Mouse (Mus musculus) liver, embryonic 16.5 days (tissue): ENCODE measurements around the gene Emg1. TPM values are rescaled to one million over a fixed set of nuclear protein-coding genes. Genes with fewer than 3 reads are reported as not detected.
A peak's percentile ranks its signal among the peaks of the same experiment; 100 is the strongest.

Experiments
- ATAC-seq: fragments of 200-750 bp; cut with Nextera tagmentation; 2 replicates; pipeline ENCODE4 v1.8.0; 2017; ENCODE audit warnings: low read depth, mild to moderate bottlenecking, moderate number of reproducible peaks, moderate library complexity
- H3K27ac ChIP-seq: fragments of 300-500 bp; sonication (generic); 2 replicates; pipeline ENCODE4 v1.5.1; 2014; ENCODE audit warnings: mild to moderate bottlenecking, low read length
- H3K27me3 ChIP-seq: fragments of 300-500 bp; sonication (generic); 2 replicates; pipeline ENCODE4 v1.6.1; 2014; ENCODE audit warnings: low read depth, low read length, mixed read lengths; ENCODE audit not compliant: control insufficient read depth, insufficient read depth
- H3K36me3 ChIP-seq: fragments of 300-500 bp; sonication (generic); 2 replicates; pipeline ENCODE4 v1.6.1; 2014; ENCODE audit warnings: mild to moderate bottlenecking; ENCODE audit not compliant: control insufficient read depth, insufficient read depth
- H3K4me1 ChIP-seq: fragments of 300-500 bp; sonication (generic); 2 replicates; pipeline ENCODE4 v1.6.1; 2014; ENCODE audit warnings: low read depth, low read length, mixed read lengths; ENCODE audit not compliant: control insufficient read depth
- H3K4me2 ChIP-seq: fragments of 300-500 bp; sonication (generic); 2 replicates; pipeline ENCODE4 v1.6.1; 2014; ENCODE audit warnings: low read depth, low read length, mixed read lengths
- H3K4me3 ChIP-seq: fragments of 300-500 bp; sonication (generic); 2 replicates; pipeline ENCODE4 v1.5.1; 2014; ENCODE audit warnings: low read depth, mild to moderate bottlenecking, low read length
- H3K9ac ChIP-seq: fragments of 300-500 bp; sonication (generic); 2 replicates; pipeline ENCODE4 v1.6.1; 2014; ENCODE audit warnings: low read depth, low read length
- H3K9me3 ChIP-seq: fragments of 300-500 bp; sonication (generic); replicated peaks from 2 replicates; pipeline ENCODE4 v1.6.1; 2016; ENCODE audit warnings: low read length; ENCODE audit not compliant: control insufficient read depth
- WGBS: fragments of 180-500 bp; shearing (Covaris S2); extraction: QIAGEN DNeasy Blood & Tissue Kit; methylation state at CpG from one replicate; pipeline ENCODE4 v1.1.7; 2014; ENCODE audit not compliant: insufficient replicate concordance; 5-methylcytosine and 5-hydroxymethylcytosine counted together
- polyA plus RNA-seq: library from polyadenylated mRNA; unstranded; fragments of >200 nt; fragmentation: Nextera tagmentation; extraction: Ambion mirVana; gene quantifications from 2 replicates; pipeline ENCODE4 v1.2.1, GENCODE M21; 2015

Gene Emg1
- polyA plus RNA-seq, 1 experiment from 2014 or later, result 105 TPM

- H3K9me3 ChIP-seq, result no peaks in the 10 kb centered on the region
- WGBS, result 42% methylated on average over 7 of the region's 7 CpGs
- peak overlapping the region; percentile 88 for H3K27ac ChIP-seq
- peak overlapping the region; percentile 94 for H3K4me3 ChIP-seq
- peak overlapping the region; percentile 89 for H3K9ac ChIP-seq
- H3K27me3 ChIP-seq, result no peaks in the 10 kb centered on the region
- H3K4me2 ChIP-seq, result peak overlapping the region; percentile 89
- ATAC-seq, result no peak
- H3K36me3 ChIP-seq, result no peaks in the 10 kb centered on the region
- H3K4me1 ChIP-seq, result peaks cover 21% of the 10 kb centered on the region
These were observed 47.7 kb downstream of the Emg1 start for GRCm38 (mm10) chr6:124664256-124664655.

DNA sequence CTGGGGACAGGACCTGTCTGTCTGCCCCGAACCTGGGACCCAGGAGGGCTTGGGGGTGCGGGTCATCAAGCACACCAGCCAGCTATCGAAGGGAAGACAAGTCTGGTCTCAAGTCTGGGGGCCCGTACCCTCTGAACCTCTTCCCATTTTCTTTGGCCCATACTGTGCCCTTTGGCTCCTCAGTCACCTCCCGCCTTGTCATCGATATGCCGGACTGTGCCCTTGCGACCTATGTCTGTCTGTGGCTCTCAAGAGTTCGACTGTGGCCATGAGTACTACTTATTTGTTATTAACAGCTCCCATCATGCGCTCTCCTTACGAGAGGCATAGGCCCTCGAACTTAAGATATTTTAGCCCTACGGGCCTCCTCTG, 48.6 kb downstream of the Emg1 start:
- peaks cover 21% of the 10 kb centered on the region for H3K4me1 ChIP-seq
- H3K9me3 ChIP-seq, result no peaks in the 10 kb centered on the region
- no peaks in the 10 kb centered on the region for H3K36me3 ChIP-seq
- H3K4me3 ChIP-seq, result peak overlapping the region; percentile 94
- 8% methylated on average over 13 of the region's 13 CpGs for WGBS
- H3K27me3 ChIP-seq, result no peaks in the 10 kb centered on the region
- ATAC-seq, result peak; percentile 4
- H3K4me2 ChIP-seq, result peak overlapping the region; percentile 89
- peak overlapping the region; percentile 88 for H3K27ac ChIP-seq
- peak overlapping the region; percentile 89 for H3K9ac ChIP-seq

GRCm38 (mm10) chr6:124662477-124663423, 49.2 kb downstream of the Emg1 start, which contains the start of gene Lpcat3:
TSS of gene Lpcat3 (plus strand) at chr6:124663027.
- H3K9me3 ChIP-seq, result no peaks in the 10 kb centered on the region
- H3K36me3 ChIP-seq, result no peaks in the 10 kb centered on the region
- peak within 1 kb of the TSS; percentile 88 for H3K27ac ChIP-seq
- H3K4me2 ChIP-seq, result peak within 1 kb of the TSS; percentile 89
- peak; percentile 96 for ATAC-seq
- H3K4me1 ChIP-seq, result peaks cover 21% of the 10 kb centered on the region
- H3K4me3 ChIP-seq, result peak within 1 kb of the TSS; percentile 94
- H3K27me3 ChIP-seq, result no peaks in the 10 kb centered on the region
- 1% methylated on average over 76 of the region's 87 CpGs for WGBS
- H3K9ac ChIP-seq, result peak within 1 kb of the TSS; percentile 89

DNA sequence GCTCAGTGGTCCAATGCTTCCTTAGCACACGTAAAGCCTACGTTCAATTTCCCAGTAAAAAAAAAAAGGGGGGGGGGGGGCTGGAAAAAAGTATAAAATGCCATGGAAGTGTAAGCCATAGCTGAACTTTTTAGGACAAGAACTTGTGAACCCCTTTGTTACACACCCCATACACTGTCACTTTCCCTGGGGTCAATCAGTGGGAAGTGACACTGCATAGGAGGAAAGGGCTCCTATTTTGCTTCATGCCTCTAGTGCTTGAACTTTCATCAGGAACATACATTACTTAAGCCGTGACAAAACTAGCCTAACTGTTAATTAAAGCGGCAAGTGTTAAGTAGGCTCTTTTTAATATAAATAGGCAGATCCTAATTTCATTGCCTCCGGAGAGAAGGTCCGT, 50.0 kb downstream of the Emg1 start:
- Histone ChIP-seq H3K4me2 (peak overlapping the region; percentile 89), H3K27ac (peak overlapping the region; percentile 88), H3K27me3 (no peaks in the 10 kb centered on the region), H3K4me3 (peak overlapping the region; percentile 94), H3K9ac (peak overlapping the region; percentile 89), H3K36me3 (no peaks in the 10 kb centered on the region), H3K9me3 (no peaks in the 10 kb centered on the region), H3K4me1 (peaks cover 21% of the 10 kb centered on the region)
- ATAC-seq, result no peak
- WGBS, result 29% methylated on average over 6 of the region's 6 CpGs

- peaks cover 19% of the 10 kb centered on the region for H3K4me1 ChIP-seq
- no peak overlapping the region; the same call in 1 of the 2 replicates for H3K27ac ChIP-seq
- WGBS, result 80% methylated on average over 4 of the region's 4 CpGs
- no peak for ATAC-seq
- no peak overlapping the region for H3K4me2 ChIP-seq
- no peaks in the 10 kb centered on the region for H3K27me3 ChIP-seq
- H3K9ac ChIP-seq, result no peak overlapping the region
- no peak overlapping the region for H3K4me3 ChIP-seq
- H3K36me3 ChIP-seq, result no peaks in the 10 kb centered on the region
- no peaks in the 10 kb centered on the region for H3K9me3 ChIP-seq
These were observed 50.7 kb downstream of the Emg1 start for GRCm38 (mm10) chr6:124661156-124661806.

GRCm38 (mm10) chr6:124658067-124658466, 53.9 kb downstream of the Emg1 start:
- no peaks in the 10 kb centered on the region for H3K9me3 ChIP-seq
- H3K4me3 ChIP-seq, result no peak overlapping the region
- no peak overlapping the region for H3K9ac ChIP-seq
- 46% methylated on average over 2 of the region's 2 CpGs for WGBS
- no peak for ATAC-seq
- no peak overlapping the region for H3K4me2 ChIP-seq
- no peaks in the 10 kb centered on the region for H3K27me3 ChIP-seq
- H3K4me1 ChIP-seq, result peaks cover 9% of the 10 kb centered on the region
- no peak overlapping the region for H3K27ac ChIP-seq
- no peaks in the 10 kb centered on the region for H3K36me3 ChIP-seq

- Histone ChIP-seq H3K27ac (no peak overlapping the region), H3K4me2 (no peak overlapping the region), H3K9me3 (no peaks in the 10 kb centered on the region), H3K4me3 (no peak overlapping the region), H3K4me1 (no peaks in the 10 kb centered on the region), H3K27me3 (no peaks in the 10 kb centered on the region), H3K36me3 (no peaks in the 10 kb centered on the region), H3K9ac (no peak overlapping the region)
- WGBS, result 47% methylated on average over 6 of the region's 6 CpGs
- no peak for ATAC-seq
These were observed 56.1 kb downstream of the Emg1 start for GRCm38 (mm10) chr6:124655893-124656292.
